Mouse (Mus musculus) embryonic fibroblast, embryonic 13.5 days (primary cell): Measurements from ENCODE around the gene Trappc10.

Source experiments
- CTCF ChIP-seq: IDR thresholded peaks from 2 replicates; pipeline ENCODE4 v1.5.1; 2011; ENCODE audit warnings: mild to moderate bottlenecking, control low read depth, low read length, moderate library complexity, borderline replicate concordance; ENCODE audit not compliant: insufficient read depth
- POLR2A ChIP-seq: IDR thresholded peaks from 2 replicates; pipeline ENCODE4 v1.6.1; 2011; ENCODE audit warnings: low read depth, mild to moderate bottlenecking, control low read depth, low read length, moderate library complexity

GRCm38 (mm10) chr10:78233756-78234155, 10.7 kb downstream of the Trappc10 start:
- TF ChIP-seq CTCF (no peak), POLR2A (no peak)
